Mouse (Mus musculus) myocyte (in vitro differentiated cells): ENCODE results near the gene Xkr7.

Experiments used
- E2F4 ChIP-seq: IDR thresholded peaks from one replicate; pipeline ENCODE4 v1.6.1; 2011; ENCODE audit warnings: mild to moderate bottlenecking, control low read depth, moderate library complexity; ENCODE audit not compliant: insufficient read depth
- MAX ChIP-seq: IDR thresholded peaks from one replicate; pipeline ENCODE4 v1.6.1; 2011; ENCODE audit warnings: low read depth, mild to moderate bottlenecking, control low read depth
- POLR2A ChIP-seq: IDR thresholded peaks from one replicate; pipeline ENCODE4 v1.6.1; 2011; ENCODE audit warnings: low read depth, mild to moderate bottlenecking, control low read depth, moderate library complexity; ENCODE audit not compliant: insufficient read length

GRCm38 (mm10) chr2:153074651-153075050, 43.0 kb downstream of the Xkr7 start:
- TF ChIP-seq MAX (no peak), POLR2A (no peak), E2F4 (no peak)
